Mouse (Mus musculus): ENCODE data around the gene Mrpl1. TPM values are rescaled to one million over a fixed set of nuclear protein-coding genes. Genes with fewer than 3 reads are reported as not detected.

Gene Mrpl1
- polyA plus RNA-seq, 1 experiment from 2014 or later, result 24.0 TPM

Other genes starting within 250 kb of the Mrpl1 start
- gene Cnot6l, start 45.3 kb upstream of the Mrpl1 start, polyA plus RNA-seq (2016; fragmentation: Nextera tagmentation; extraction: Ambion mirVana), result 20.0 and 21.9 TPM in 2 replicates
- gene Fras1, start 164.5 kb downstream of the Mrpl1 start, polyA plus RNA-seq (2016; fragmentation: Nextera tagmentation; extraction: Ambion mirVana), result 19.6 and 20.1 TPM in 2 replicates